Mouse (Mus musculus) adrenal gland, adult 2 months (tissue): ENCODE data around the gene Ece1. TPM values are rescaled to one million over a fixed set of nuclear protein-coding genes. Genes with fewer than 3 reads are reported as not detected.
"Not testable (repeated sequence)": the region's sequence is repeated elsewhere in the genome, so short reads cannot be mapped to it uniquely, and the experiment has no call there.

Experiments
- DNase-seq: peaks from one replicate; pipeline ENCODE4 v3.0.0; 2021
- polyA plus RNA-seq: library from polyadenylated mRNA; depleted of rRNA; stranded (reverse); fragments of >200 nt; gene quantifications from 2 replicates; pipeline ENCODE4 v1.2.3, GENCODE M21; 2012
- total RNA-seq, 2 experiments: library from RNA; stranded (reverse); gene quantifications; 2 replicates each; pipeline ENCODE4 v1.2.3; 2021

The Ece1 gene
- total and polyA plus RNA-seq, 3 experiments = 228 to 424 (median 414) TPM

GRCm38 (mm10) chr4:137941871-137942781, 80.1 kb downstream of the Ece1 start:
- peak; percentile 80 for DNase-seq

GRCm38 (mm10) chr4:137942782-137943486, 80.9 kb downstream of the Ece1 start:
- no peak for DNase-seq

DNA sequence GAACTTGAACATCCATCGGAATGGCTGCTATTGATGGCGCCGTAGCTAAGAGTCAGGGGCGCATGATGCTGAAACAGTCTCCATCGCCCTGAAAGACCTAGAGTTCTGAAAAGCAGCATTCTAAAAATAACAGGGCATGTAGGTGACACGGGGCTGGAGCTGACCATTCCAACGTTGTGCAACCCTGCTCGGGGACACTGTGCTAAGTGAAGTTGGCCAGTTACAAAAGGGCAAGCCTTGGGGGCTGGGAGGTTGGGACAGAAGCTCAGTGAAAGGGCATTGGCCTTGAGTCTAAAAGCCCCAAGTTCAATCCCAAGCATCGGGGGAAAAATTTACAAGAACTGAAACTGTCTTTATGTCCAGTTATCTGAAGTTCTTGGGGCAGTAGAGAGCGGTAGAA, 81.5 kb downstream of the Ece1 start:
- DNase-seq = peak; percentile 77

DNA sequence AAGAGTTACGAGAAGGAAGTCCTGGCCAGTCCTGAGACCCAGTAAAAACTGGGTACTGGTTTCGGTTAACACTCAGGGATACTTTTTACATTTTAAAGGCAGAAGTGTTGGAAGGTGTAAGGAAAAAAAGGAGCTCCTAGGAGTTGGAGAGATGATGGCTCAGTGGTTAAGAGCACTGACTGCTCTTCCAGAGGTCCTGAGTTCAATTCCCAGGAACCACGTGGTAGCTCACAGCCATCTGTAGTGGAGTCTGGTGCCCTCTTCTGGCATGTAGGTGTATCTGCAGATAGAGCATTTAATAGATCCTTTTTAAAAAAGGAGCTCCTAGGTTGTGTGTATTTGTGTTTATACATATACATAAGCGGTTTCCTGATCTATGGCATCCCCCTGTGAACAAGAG, 83.3 kb downstream of the Ece1 start:
- no peak for DNase-seq

DNA sequence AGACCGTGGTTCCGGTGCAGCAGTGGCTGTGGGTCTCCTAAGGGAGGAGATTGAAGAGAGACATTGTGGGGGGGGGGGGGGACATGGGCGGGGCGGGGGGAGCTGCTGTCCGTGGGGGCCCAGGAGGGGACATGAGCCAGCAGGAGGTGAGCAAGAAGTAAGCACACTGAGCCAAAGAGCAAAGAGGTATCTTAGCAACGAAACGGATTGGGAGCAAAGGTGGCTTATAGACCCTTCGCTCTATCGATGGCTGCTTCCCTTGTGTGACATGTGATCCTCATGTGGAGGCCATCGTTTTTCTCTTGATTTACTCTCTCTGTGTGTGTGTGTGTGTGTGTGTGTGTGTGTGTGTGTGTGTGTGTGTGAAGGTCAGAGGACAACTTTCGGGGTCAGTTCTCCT, 84.4 kb downstream of the Ece1 start:
- DNase-seq = no peak

- DNase-seq = peak; percentile 71
These were observed 90.8 kb downstream of the Ece1 start for GRCm38 (mm10) chr4:137952840-137953239.

- DNase-seq = no peak
These were observed 92.1 kb downstream of the Ece1 start for GRCm38 (mm10) chr4:137954184-137954583.

DNA sequence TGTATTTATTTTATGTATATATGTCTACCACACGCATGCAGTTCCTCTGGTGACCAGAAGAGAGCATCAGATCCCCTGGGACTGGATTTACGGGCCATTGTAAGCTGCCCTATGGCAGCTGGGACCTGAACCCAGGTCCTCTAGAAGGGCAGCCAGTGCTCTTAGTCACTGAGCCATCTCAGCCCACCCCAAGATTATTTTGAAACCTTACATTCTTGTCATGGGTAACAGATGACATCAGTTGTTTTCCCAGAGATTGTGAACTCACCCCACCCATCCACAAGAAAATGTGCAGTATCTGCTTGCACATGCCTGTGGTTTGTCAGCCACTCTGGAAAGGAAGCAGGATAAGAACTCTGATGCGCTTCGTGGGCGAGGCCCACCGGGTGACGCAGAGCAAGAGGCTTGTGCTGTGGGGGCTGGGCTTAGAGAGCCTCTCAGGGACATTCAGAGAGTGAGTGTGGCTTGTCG, 92.9 kb downstream of the Ece1 start:
- DNase-seq = no peak

DNA sequence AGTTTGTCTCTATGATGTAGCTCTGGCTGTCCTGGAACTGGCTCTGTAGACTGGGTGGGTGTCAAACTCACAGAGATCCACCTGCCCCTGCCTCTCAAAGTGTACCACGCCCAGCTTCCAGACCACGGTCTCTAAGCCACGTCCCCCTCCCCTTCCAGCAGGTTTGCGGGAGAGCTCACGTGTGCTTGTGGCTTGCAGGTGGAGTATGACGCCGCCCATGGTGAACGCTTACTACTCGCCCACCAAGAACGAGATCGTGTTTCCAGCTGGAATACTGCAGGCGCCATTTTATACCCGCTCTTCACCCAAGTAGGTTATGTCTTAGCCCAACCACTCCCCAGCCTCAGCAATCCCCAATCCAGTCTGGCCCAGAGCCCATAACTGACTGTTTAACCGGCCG, 94.2 kb downstream of the Ece1 start:
- no peak for DNase-seq

GRCm38 (mm10) chr4:137959889-137960665, 98.0 kb downstream of the Ece1 start:
- no peak for DNase-seq

- DNase-seq = peak; percentile 53
These were observed 98.7 kb downstream of the Ece1 start for GRCm38 (mm10) chr4:137960757-137961156.

- DNase-seq = no peak
These were observed 100.8 kb downstream of the Ece1 start for GRCm38 (mm10) chr4:137962643-137963350.

GRCm38 (mm10) chr4:137963431-137963830, 101.4 kb downstream of the Ece1 start:
- DNase-seq = no peak

DNA sequence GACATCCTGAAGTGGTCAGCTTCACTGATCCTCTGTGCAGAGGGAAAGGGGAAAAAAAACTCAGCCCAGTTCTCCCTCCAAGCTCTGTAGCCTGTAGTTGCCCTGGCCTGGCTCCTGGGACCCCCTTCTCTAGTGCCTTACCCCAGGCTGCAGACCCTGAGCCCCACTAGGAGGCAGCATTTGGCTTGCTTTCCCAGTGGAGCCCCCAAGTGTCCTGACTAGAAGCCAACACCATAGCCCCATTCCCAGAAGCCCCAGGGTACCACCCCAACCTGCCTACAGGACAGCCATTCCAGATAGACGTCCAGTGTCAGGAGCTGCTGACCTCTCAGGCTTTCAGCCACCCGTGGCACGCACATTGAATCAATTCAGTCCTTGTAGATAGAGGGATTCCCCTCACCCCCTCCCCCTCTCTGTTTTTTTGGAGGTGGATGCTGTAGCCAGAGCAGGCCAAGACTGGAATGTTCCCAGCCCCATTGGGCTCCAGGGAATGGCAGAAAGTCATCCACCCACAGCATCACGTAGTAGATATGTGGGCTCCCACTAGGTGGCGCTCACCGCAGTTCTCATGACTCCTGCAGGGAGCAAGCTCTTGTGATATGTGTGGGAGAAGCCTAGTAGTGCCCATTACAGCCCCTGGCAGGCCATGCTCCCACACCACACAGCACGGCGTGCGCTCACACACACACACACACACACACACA, 102.0 kb downstream of the Ece1 start:
- DNase-seq = peak; percentile 78

GRCm38 (mm10) chr4:137964585-137964930, 102.5 kb downstream of the Ece1 start:
- DNase-seq = no peak

GRCm38 (mm10) chr4:137968203-137968602, 106.2 kb downstream of the Ece1 start:
- peak; percentile 78 for DNase-seq

DNA sequence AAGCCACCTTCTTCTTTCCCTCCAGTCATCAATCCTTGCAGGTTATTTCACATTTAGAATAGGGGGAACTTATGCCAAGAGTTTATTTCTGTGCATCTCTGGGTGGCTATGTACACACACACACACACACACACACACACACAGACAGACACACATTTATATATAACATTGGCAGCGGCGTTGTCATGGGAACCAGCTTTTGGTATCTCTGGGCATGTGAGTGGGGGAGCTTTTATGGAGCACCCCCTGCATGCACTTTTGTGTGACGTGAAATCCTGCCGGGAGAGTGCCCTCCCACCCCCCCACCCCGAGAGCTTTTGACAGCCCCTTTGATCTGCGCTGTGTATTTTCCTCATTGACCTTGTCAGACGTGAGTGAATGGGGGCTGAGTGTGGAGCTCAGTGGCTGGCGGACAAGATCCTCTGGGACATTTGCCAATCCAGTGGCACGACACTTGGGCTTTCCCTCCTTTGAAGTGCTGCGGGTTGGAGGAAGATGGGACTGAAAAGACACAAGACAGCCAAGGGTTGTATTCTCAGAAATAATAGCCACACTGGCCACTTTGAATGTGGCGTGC, 108.7 kb downstream of the Ece1 start:
- not testable (repeated sequence) for DNase-seq

DNA sequence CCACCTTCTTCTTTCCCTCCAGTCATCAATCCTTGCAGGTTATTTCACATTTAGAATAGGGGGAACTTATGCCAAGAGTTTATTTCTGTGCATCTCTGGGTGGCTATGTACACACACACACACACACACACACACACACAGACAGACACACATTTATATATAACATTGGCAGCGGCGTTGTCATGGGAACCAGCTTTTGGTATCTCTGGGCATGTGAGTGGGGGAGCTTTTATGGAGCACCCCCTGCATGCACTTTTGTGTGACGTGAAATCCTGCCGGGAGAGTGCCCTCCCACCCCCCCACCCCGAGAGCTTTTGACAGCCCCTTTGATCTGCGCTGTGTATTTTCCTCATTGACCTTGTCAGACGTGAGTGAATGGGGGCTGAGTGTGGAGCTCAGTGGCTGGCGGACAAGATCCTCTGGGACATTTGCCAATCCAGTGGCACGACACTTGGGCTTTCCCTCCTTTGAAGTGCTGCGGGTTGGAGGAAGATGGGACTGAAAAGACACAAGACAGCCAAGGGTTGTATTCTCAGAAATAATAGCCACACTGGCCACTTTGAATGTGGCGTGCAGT, 112.9 kb downstream of the Ece1 start:
- not testable (repeated sequence) for DNase-seq

DNA sequence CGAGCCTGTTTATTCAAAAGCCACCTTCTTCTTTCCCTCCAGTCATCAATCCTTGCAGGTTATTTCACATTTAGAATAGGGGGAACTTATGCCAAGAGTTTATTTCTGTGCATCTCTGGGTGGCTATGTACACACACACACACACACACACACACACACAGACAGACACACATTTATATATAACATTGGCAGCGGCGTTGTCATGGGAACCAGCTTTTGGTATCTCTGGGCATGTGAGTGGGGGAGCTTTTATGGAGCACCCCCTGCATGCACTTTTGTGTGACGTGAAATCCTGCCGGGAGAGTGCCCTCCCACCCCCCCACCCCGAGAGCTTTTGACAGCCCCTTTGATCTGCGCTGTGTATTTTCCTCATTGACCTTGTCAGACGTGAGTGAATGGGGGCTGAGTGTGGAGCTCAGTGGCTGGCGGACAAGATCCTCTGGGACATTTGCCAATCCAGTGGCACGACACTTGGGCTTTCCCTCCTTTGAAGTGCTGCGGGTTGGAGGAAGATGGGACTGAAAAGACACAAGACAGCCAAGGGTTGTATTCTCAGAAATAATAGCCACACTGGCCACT, 117.1 kb downstream of the Ece1 start:
- DNase-seq = not testable (repeated sequence)

- peak; percentile 42 for DNase-seq
These were observed 120.8 kb downstream of the Ece1 start for GRCm38 (mm10) chr4:137982869-137983268.
